Mouse (Mus musculus) heart, embryonic 12.5 days (tissue): Measurements from ENCODE around the gene Klhl29. TPM values are rescaled to one million over a fixed set of nuclear protein-coding genes. Genes with fewer than 3 reads are reported as not detected.
A peak's percentile ranks its signal among the peaks of the same experiment; 100 is the strongest.

ENCODE experiments used
- ATAC-seq: fragments of 200-750 bp; cut with Nextera tagmentation; 2 replicates; pipeline ENCODE4 v1.8.0; 2017; ENCODE audit warnings: moderate TSS enrichment, moderate library complexity; ENCODE audit not compliant: insufficient number of reproducible peaks, low FRiP score
- H3K27ac ChIP-seq: fragments of 300-500 bp; sonication (generic); 2 replicates; pipeline ENCODE4 v1.5.1; 2016; ENCODE audit warnings: mild to moderate bottlenecking, moderate library complexity; ENCODE audit not compliant: poor library complexity, severe bottlenecking
- H3K27me3 ChIP-seq: fragments of 300-500 bp; sonication (generic); replicated peaks from 2 replicates; pipeline ENCODE4 v1.6.1; 2016; ENCODE audit warnings: mild to moderate bottlenecking, moderate library complexity
- H3K36me3 ChIP-seq: fragments of 300-500 bp; sonication (generic); 2 replicates; pipeline ENCODE4 v1.6.1; 2016; ENCODE audit warnings: mild to moderate bottlenecking, moderate library complexity
- H3K4me1 ChIP-seq: fragments of 300-500 bp; sonication (generic); replicated peaks from 2 replicates; pipeline ENCODE4 v1.6.1; 2016; ENCODE audit warnings: mild to moderate bottlenecking
- H3K4me2 ChIP-seq: fragments of 300-500 bp; sonication (generic); 2 replicates; pipeline ENCODE4 v1.6.1; 2016; ENCODE audit warnings: mild to moderate bottlenecking, moderate library complexity
- H3K4me3 ChIP-seq: fragments of 300-500 bp; sonication (generic); 2 replicates; pipeline ENCODE4 v1.5.1; 2016; ENCODE audit warnings: mild to moderate bottlenecking
- H3K9ac ChIP-seq: fragments of 300-500 bp; sonication (generic); 2 replicates; pipeline ENCODE4 v1.6.1; 2016; ENCODE audit warnings: mild to moderate bottlenecking, moderate library complexity
- H3K9me3 ChIP-seq: fragments of 300-500 bp; sonication (generic); replicated peaks from 2 replicates; pipeline ENCODE4 v1.6.1; 2016; ENCODE audit warnings: mild to moderate bottlenecking, moderate library complexity
- WGBS: fragments of 180-500 bp; shearing (Covaris S2); methylation state at CpG from one replicate; pipeline ENCODE4 v1.1.7; 2016; 5-methylcytosine and 5-hydroxymethylcytosine counted together
- polyA plus RNA-seq: library from polyadenylated mRNA; unstranded; fragments of >200 nt; fragmentation: Nextera tagmentation; extraction: Ambion mirVana; gene quantifications from 2 replicates; pipeline ENCODE4 v1.2.1, GENCODE M21; 2016

Klhl29 gene
- polyA plus RNA-seq, 1 experiment from 2014 or later: 0.42 TPM

GRCm38 (mm10) chr12:5139302-5139701 lies 236.2 kb downstream of the Klhl29 start:
- no peak overlapping the region for H3K4me2 ChIP-seq
- no peak for ATAC-seq
- WGBS: 79% methylated on average over 4 of the region's 4 CpGs
- H3K4me1 ChIP-seq: no peaks in the 10 kb centered on the region
- H3K9ac ChIP-seq: no peak overlapping the region
- H3K36me3 ChIP-seq: no peaks in the 10 kb centered on the region
- no peak overlapping the region for H3K27ac ChIP-seq
- no peaks in the 10 kb centered on the region for H3K9me3 ChIP-seq
- no peaks in the 10 kb centered on the region for H3K27me3 ChIP-seq
- H3K4me3 ChIP-seq: no peak overlapping the region

DNA sequence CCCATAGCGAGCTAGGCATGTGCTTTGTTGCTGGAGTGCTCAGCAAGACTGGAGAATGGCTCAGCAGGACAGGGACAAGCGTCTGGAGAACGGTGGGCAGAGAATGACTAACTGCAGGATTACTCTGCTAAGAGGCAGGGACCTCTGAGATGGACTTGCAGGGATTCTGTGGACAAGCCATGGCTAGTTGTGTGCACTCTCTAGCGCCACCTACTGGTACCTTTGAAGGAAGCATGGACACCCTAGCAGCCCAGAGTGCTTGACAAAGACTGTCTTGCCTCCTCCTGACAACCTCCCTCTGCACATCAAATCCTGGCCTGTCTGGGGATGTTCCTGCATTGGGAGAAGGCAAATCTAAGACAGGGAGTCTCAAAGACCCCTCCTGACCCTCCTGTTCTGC lies 239.2 kb downstream of the Klhl29 start:
- no peak for ATAC-seq
- H3K9ac ChIP-seq: no peak overlapping the region
- no peak overlapping the region for H3K4me2 ChIP-seq
- 27% methylated on average over 4 of the region's 4 CpGs for WGBS
- no peaks in the 10 kb centered on the region for H3K4me1 ChIP-seq
- H3K36me3 ChIP-seq: no peaks in the 10 kb centered on the region
- H3K9me3 ChIP-seq: no peaks in the 10 kb centered on the region
- no peak overlapping the region for H3K4me3 ChIP-seq
- H3K27me3 ChIP-seq: no peaks in the 10 kb centered on the region
- H3K27ac ChIP-seq: no peak overlapping the region

DNA sequence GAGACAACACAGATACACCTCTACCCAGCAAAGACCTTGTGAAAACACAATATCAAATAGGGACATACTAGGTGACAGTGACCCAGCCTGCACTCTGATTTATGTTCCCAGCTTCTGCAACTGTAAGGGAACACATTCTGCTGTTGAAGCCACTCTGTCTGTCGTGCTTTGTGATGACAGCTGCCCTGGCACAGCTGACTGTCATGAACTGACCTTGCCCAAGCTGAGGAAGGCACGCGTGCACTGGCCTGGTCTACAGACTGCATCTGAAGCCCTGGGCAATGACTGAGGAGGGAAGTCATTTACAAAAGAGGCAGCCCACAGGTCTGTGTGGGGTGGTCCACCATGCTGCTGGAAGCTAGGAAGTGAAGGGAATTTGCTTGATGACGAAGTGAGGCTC lies 246.3 kb downstream of the Klhl29 start:
- H3K4me3 ChIP-seq: no peak overlapping the region
- no peak overlapping the region for H3K9ac ChIP-seq
- H3K4me2 ChIP-seq: no peak overlapping the region
- no peak overlapping the region for H3K27ac ChIP-seq
- no peaks in the 10 kb centered on the region for H3K4me1 ChIP-seq
- ATAC-seq: no peak
- H3K36me3 ChIP-seq: no peaks in the 10 kb centered on the region
- no peaks in the 10 kb centered on the region for H3K27me3 ChIP-seq
- WGBS: 74% methylated on average over 4 of the region's 4 CpGs
- no peaks in the 10 kb centered on the region for H3K9me3 ChIP-seq

DNA sequence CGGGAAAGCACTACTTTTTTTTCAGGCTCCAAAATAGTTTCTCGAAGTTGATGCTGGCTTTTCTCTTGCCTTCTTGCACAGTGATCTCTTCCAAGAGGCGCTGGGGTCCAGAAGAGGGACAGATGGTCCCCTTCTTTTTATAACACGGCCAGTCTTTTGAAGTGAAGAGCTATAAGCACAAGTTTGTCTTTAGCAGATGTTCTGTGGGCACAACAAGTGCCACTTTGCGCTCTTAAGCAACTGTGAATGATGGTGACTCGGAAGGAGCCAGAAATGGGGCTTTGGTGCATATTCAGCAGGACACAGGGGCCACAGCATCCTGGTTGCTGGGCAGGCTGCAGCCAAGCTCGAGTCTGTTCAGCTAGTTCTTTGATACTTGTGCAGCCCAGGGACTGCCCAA lies 249.6 kb downstream of the Klhl29 start:
- Histone ChIP-seq H3K4me2 (no peak overlapping the region), H3K4me3 (no peak overlapping the region), H3K27me3 (no peaks in the 10 kb centered on the region), H3K27ac (no peak overlapping the region), H3K9me3 (no peaks in the 10 kb centered on the region), H3K36me3 (no peaks in the 10 kb centered on the region), H3K4me1 (0 out of 2 replicates have a peak, but pooled peaks cover 7% of the 10 kb centered on the region), H3K9ac (no peak overlapping the region)
- WGBS: 78% methylated on average over 7 of the region's 7 CpGs
- no peak for ATAC-seq

GRCm38 (mm10) chr12:5122972-5123371 lies 252.5 kb downstream of the Klhl29 start:
- Histone ChIP-seq H3K4me2 (no peak overlapping the region), H3K27ac (no peak overlapping the region), H3K4me1 (peaks cover 16% of the 10 kb centered on the region), H3K9me3 (no peaks in the 10 kb centered on the region), H3K36me3 (no peaks in the 10 kb centered on the region), H3K9ac (no peak overlapping the region), H3K27me3 (no peaks in the 10 kb centered on the region), H3K4me3 (no peak overlapping the region)
- no peak for ATAC-seq
- WGBS: 40% methylated on average over 8 of the region's 8 CpGs

GRCm38 (mm10) chr12:5120249-5120648 lies 255.2 kb downstream of the Klhl29 start:
- WGBS: 47% methylated on average over 6 of the region's 6 CpGs
- Histone ChIP-seq H3K27me3 (no peaks in the 10 kb centered on the region), H3K27ac (no peak overlapping the region), H3K36me3 (no peaks in the 10 kb centered on the region), H3K9me3 (no peaks in the 10 kb centered on the region), H3K4me2 (peak overlapping the region; percentile 59), H3K4me1 (peaks cover 16% of the 10 kb centered on the region), H3K4me3 (peak overlapping the region; percentile 28), H3K9ac (no peak overlapping the region)
- no peak for ATAC-seq

DNA sequence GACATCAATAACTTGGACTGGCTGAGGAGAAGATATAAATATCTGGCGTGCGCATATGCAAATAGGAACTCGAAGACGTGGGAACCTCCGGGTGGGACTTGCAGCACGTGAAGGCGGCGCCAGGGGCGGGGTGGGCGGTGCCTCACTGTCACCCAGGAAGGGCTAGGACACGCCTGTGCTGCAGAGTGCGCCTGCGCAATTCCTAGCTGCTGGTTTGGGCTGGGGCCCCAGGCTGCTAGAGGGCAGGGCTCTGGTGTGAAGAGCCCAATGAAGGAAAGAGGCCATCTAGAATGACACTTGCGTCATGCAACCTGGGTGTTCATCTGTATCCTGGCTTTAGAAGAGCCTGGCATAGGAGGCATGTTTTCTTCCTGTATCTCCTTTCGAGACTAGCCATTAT lies 255.8 kb downstream of the Klhl29 start:
- no peaks in the 10 kb centered on the region for H3K36me3 ChIP-seq
- H3K9ac ChIP-seq: no peak overlapping the region
- no peaks in the 10 kb centered on the region for H3K9me3 ChIP-seq
- ATAC-seq: peak; percentile 85
- H3K27me3 ChIP-seq: no peaks in the 10 kb centered on the region
- peaks cover 16% of the 10 kb centered on the region for H3K4me1 ChIP-seq
- peak overlapping the region; percentile 28 for H3K4me3 ChIP-seq
- H3K4me2 ChIP-seq: peak overlapping the region; percentile 59
- WGBS: 10% methylated on average over 15 of the region's 15 CpGs
- H3K27ac ChIP-seq: no peak overlapping the region

GRCm38 (mm10) chr12:5119286-5119685 lies 256.2 kb downstream of the Klhl29 start:
- Histone ChIP-seq H3K4me2 (peak overlapping the region; percentile 59), H3K4me1 (peaks cover 16% of the 10 kb centered on the region), H3K9me3 (no peaks in the 10 kb centered on the region), H3K4me3 (peak overlapping the region; percentile 28), H3K27ac (no peak overlapping the region), H3K9ac (no peak overlapping the region), H3K27me3 (no peaks in the 10 kb centered on the region), H3K36me3 (no peaks in the 10 kb centered on the region)
- 58% methylated on average over 9 of the region's 9 CpGs for WGBS
- ATAC-seq: no peak

DNA sequence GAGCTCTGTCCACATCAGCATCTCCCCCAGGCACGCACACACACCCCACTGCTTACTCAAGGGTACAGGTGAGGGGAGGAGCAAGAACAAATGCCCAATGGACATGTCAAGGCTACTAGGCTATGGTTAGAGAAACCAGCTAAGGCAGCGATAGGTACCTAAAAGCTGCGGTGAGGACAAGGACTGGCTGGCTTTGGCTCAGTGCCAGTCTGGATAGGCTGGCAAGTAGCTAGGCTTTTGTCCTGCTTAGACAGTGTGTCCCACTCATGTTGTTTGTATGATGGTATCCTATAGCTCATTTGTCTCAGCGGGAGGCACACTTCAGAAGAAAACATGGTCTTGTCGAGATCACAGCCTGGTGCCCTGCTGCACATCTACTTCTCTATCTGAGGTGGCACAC lies 258.9 kb downstream of the Klhl29 start:
- Histone ChIP-seq H3K9ac (no peak overlapping the region), H3K4me2 (no peak overlapping the region), H3K36me3 (no peaks in the 10 kb centered on the region), H3K27ac (no peak overlapping the region), H3K4me1 (peaks cover 9% of the 10 kb centered on the region), H3K4me3 (no peak overlapping the region), H3K27me3 (no peaks in the 10 kb centered on the region), H3K9me3 (no peaks in the 10 kb centered on the region)
- ATAC-seq: no peak
- 83% methylated on average over 5 of the region's 5 CpGs for WGBS

- no peak for ATAC-seq
- Histone ChIP-seq H3K9ac (no peak overlapping the region), H3K9me3 (no peaks in the 10 kb centered on the region), H3K4me3 (no peak overlapping the region), H3K4me1 (peaks cover 1% of the 10 kb centered on the region; the same call in 1 of the 2 replicates), H3K27ac (no peak overlapping the region), H3K36me3 (no peaks in the 10 kb centered on the region), H3K4me2 (no peak overlapping the region), H3K27me3 (no peaks in the 10 kb centered on the region)
- WGBS: 50% methylated on average over 4 of the region's 4 CpGs
Measured at GRCm38 (mm10) chr12:5114631-5115030, 260.9 kb downstream of the Klhl29 start.

DNA sequence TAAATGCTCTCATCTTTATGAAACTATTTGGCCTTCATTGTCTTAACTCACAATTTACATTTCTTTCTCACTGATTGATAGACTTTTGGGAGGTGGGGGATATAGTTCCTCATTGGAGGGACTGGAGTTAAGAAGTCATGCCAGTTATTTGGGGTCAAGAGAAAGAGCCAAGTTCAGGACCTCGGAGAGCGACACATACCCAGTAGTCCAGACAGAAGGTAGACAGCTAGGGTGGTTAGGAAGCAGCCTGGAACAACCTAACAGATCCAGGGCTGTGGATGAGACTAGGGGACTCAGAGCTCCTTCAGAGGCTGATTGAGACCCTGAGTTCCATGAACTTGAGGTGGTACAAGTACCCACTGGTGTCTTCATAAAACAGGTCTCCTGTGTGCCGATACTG lies 264.1 kb downstream of the Klhl29 start:
- 53% methylated on average over 3 of the region's 3 CpGs for WGBS
- ATAC-seq: no peak

DNA sequence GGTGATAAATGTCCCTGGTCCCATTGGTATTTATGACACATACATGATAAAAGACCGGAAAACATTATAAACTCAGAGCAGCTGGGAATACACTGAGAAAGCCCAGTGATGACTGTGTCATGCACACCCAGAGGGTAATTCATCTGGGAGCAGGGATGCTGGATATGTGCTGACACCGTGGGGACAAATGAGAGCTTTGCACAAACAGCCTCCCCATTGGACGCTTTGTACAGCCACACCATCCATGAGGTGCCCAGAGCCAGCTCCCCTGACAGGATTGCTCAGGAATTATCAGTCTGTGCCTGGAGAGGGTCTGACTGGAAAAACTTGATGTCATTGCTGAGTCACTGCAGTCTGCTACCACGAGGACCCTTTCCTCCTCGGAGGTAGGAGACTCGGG lies 266.9 kb downstream of the Klhl29 start:
- Histone ChIP-seq H3K36me3 (no peaks in the 10 kb centered on the region), H3K27me3 (no peaks in the 10 kb centered on the region), H3K27ac (no peak overlapping the region), H3K9ac (no peak overlapping the region), H3K4me3 (no peak overlapping the region), H3K4me2 (no peak overlapping the region), H3K4me1 (no peaks in the 10 kb centered on the region; the same call in 1 of the 2 replicates), H3K9me3 (no peaks in the 10 kb centered on the region)
- ATAC-seq: no peak
- 45% methylated on average over 6 of the region's 6 CpGs for WGBS

More for the DNA sequence above, 264.1 kb downstream of the Klhl29 start:
- Histone ChIP-seq H3K9me3 (no peaks in the 10 kb centered on the region), H3K9ac (no peak overlapping the region), H3K4me1 (no peaks in the 10 kb centered on the region; the same call in 1 of the 2 replicates), H3K36me3 (no peaks in the 10 kb centered on the region), H3K27me3 (no peaks in the 10 kb centered on the region), H3K4me3 (no peak overlapping the region), H3K27ac (no peak overlapping the region), H3K4me2 (no peak overlapping the region)
